Comparison of ENCODE assay signal across 8 mouse cellular contexts in genomic region chr12:72086166-72086825, GRCm38 (mm10). TPM values are rescaled to one million over a fixed set of nuclear protein-coding genes. Genes with fewer than 3 reads are reported as not detected.
DNase-seq lines count a peak whose midpoint lies in the region; ATAC-seq and TF ChIP-seq lines count a peak whose summit lies in the region.
"Had no signal": no experiment of that assay in that cellular context is flagged by ENCODE, and none has a peak within 500 bp of the region (broad histone marks: within the 10 kb centered on the region; RNA-seq: fewer than 3 reads in every experiment).

No protein-coding gene starts in this region.

- H3K27ac ChIP-seq in kidney, embryonic 16.5 days (ENCODE audit: low read length), result peak overlapping the region; percentile 96
- peak overlapping the region; percentile 92 for H3K27ac ChIP-seq in forebrain, embryonic 16.5 days (ENCODE audit: low read length)
- peak overlapping the region; percentile 81 for H3K27ac ChIP-seq in liver, embryonic 13.5 days

- TF ChIP-seq CTCF in brain, embryonic 14.5 days (IDR thresholded peaks at IDR 0.05; ENCODE audit: borderline replicate concordance, extremely low read depth, insufficient read depth, insufficient read length), result no peak

- peak; percentile 66; the same call in 1 of the 2 replicates for TF ChIP-seq POLR2A in brain, embryonic 14.5 days (IDR thresholded peaks at IDR 0.05; ENCODE audit: borderline replicate concordance, extremely low read depth, insufficient read depth, insufficient read length, poor library complexity, severe bottlenecking)

- no peak for DNase-seq in kidney, adult 9 months
- no peak for DNase-seq in brain, embryonic 14.5 days (ENCODE audit: low read depth)
- DNase-seq in liver, embryonic 13.5 days, result no peak
- DNase-seq in left cerebral cortex, adult 18-20 months (ENCODE audit: low spot score in 2 of 2), result no peak

- H3K4me2 ChIP-seq in kidney, embryonic 16.5 days (replicated peaks; ENCODE audit: low read depth, low read length), result peak overlapping the region; percentile 81
- peak overlapping the region; percentile 84 for H3K4me2 ChIP-seq in forebrain, embryonic 16.5 days (ENCODE audit: low read length)
- peak overlapping the region; percentile 83 for H3K4me2 ChIP-seq in liver, embryonic 13.5 days

- H3K9me3 ChIP-seq in kidney, embryonic 16.5 days (ENCODE audit: low read length), result no peaks in the 10 kb centered on the region
- no peaks in the 10 kb centered on the region for H3K9me3 ChIP-seq in forebrain, embryonic 16.5 days (ENCODE audit: control insufficient read depth, low read length)
- no peaks in the 10 kb centered on the region for H3K9me3 ChIP-seq in liver, embryonic 13.5 days (replicated peaks)

- H3K36me3 ChIP-seq in kidney, embryonic 16.5 days (ENCODE audit: insufficient read depth, low read length), result peaks cover 7% of the 10 kb centered on the region
- H3K36me3 ChIP-seq in forebrain, embryonic 16.5 days (ENCODE audit: control insufficient read depth, insufficient read depth), result no peaks in the 10 kb centered on the region
- H3K36me3 ChIP-seq in liver, embryonic 13.5 days, result 0 out of 2 replicates have a peak, but pooled peaks cover 4% of the 10 kb centered on the region

- H3K27me3 ChIP-seq in kidney, embryonic 16.5 days (ENCODE audit: insufficient read depth, low read length), result no peaks in the 10 kb centered on the region
- no peaks in the 10 kb centered on the region for H3K27me3 ChIP-seq in forebrain, embryonic 16.5 days (replicated peaks; ENCODE audit: control insufficient read depth, insufficient read depth, low read length)
- H3K27me3 ChIP-seq in liver, embryonic 13.5 days, result peaks cover 22% of the 10 kb centered on the region

- H3K4me3 ChIP-seq in kidney, embryonic 16.5 days (ENCODE audit: low read length), result peak overlapping the region; percentile 83
- peak overlapping the region; percentile 60 for H3K4me3 ChIP-seq in forebrain, embryonic 16.5 days (replicated peaks; ENCODE audit: low read length)
- peak overlapping the region; percentile 72 for H3K4me3 ChIP-seq in liver, embryonic 13.5 days (replicated peaks)

- peaks cover 34% of the 10 kb centered on the region for H3K4me1 ChIP-seq in kidney, embryonic 16.5 days (ENCODE audit: insufficient read depth, low read length)
- peaks cover 27% of the 10 kb centered on the region for H3K4me1 ChIP-seq in forebrain, embryonic 16.5 days (replicated peaks; ENCODE audit: control insufficient read depth, insufficient read depth, low read length)
- peaks cover 42% of the 10 kb centered on the region for H3K4me1 ChIP-seq in liver, embryonic 13.5 days (replicated peaks)

- WGBS in kidney, embryonic 16.5 days, result 1% methylated on average over 18 of the region's 18 CpGs
- WGBS in forebrain, embryonic 16.5 days, result under 1% methylated on average over 18 of the region's 18 CpGs
- WGBS in liver, embryonic 13.5 days (ENCODE audit: insufficient replicate concordance), result 2% methylated on average over 18 of the region's 18 CpGs

- peak overlapping the region; percentile 85 for H3K9ac ChIP-seq in kidney, embryonic 16.5 days (replicated peaks; ENCODE audit: low read length)
- peak overlapping the region; percentile 77 for H3K9ac ChIP-seq in forebrain, embryonic 16.5 days (replicated peaks; ENCODE audit: low read depth, low read length)
- peak overlapping the region; percentile 77 for H3K9ac ChIP-seq in liver, embryonic 13.5 days

- ATAC-seq in kidney, embryonic 16.5 days (ENCODE audit: low FRiP score, low TSS enrichment), result no peak; the same call in 1 of the 2 replicates
- no peak; the same call in 1 of the 2 replicates for ATAC-seq in forebrain, embryonic 16.5 days
- ATAC-seq in liver, embryonic 13.5 days (ENCODE audit: low read depth), result peak; percentile 27
- no peak; the same call in 1 of the 2 replicates for ATAC-seq in megakaryocyte-erythroid progenitor cell, adult 5-6 weeks (replicated peaks; ENCODE audit: low FRiP score, low TSS enrichment, poor library complexity, severe bottlenecking)

RNA-seq across cellular contexts. Expression of gene Jkamp, which starts 0.9 kb away (rescaled TPM):
- 88.3 and 91.5 TPM in 2 replicates for polyA plus RNA-seq in kidney, embryonic 16.5 days (2015; fragmentation: Nextera tagmentation; extraction: Ambion mirVana)
- 102 and 133 TPM in 2 replicates for polyA plus RNA-seq in brain, embryonic 14.5 days (2012; rRNA removed)
- polyA plus RNA-seq in forebrain, embryonic 16.5 days (2015; fragmentation: Nextera tagmentation; extraction: Ambion mirVana), result 120 and 128 TPM in 2 replicates
- polyA plus RNA-seq in liver, embryonic 13.5 days (2015; fragmentation: Nextera tagmentation; extraction: Ambion mirVana), result 20.8 and 22.5 TPM in 2 replicates
- 21.2 and 25.1 TPM in 2 replicates for total RNA-seq in megakaryocyte-erythroid progenitor cell, adult 5-6 weeks (2014; fragmentation: Nextera tagmentation)
- total RNA-seq in megakaryocyte-erythroid progenitor cell, adult 5-6 weeks (2017), result 10.9 and 18.4 TPM in 2 replicates
- total RNA-seq in left cerebral cortex, adult 18-20 months (2021), result 10 to 100 TPM; 51.7 to 53.9 TPM

RNA-seq across cellular contexts. Expression of gene L3hypdh, which starts 1.1 kb away (rescaled TPM):
- 30.1 and 31.2 TPM in 2 replicates for polyA plus RNA-seq in kidney, embryonic 16.5 days (2015; fragmentation: Nextera tagmentation; extraction: Ambion mirVana)
- polyA plus RNA-seq in brain, embryonic 14.5 days (2012; rRNA removed), result 12.7 and 19.7 TPM in 2 replicates
- polyA plus RNA-seq in forebrain, embryonic 16.5 days (2015; fragmentation: Nextera tagmentation; extraction: Ambion mirVana), result 7.7 and 8.9 TPM in 2 replicates
- polyA plus RNA-seq in liver, embryonic 13.5 days (2015; fragmentation: Nextera tagmentation; extraction: Ambion mirVana), result 5.6 and 7.1 TPM in 2 replicates
- total RNA-seq in megakaryocyte-erythroid progenitor cell, adult 5-6 weeks (2014; fragmentation: Nextera tagmentation), result not detected in 2 replicates
- 0.80 TPM in 1 of 2 replicates, not detected in the other for total RNA-seq in megakaryocyte-erythroid progenitor cell, adult 5-6 weeks (2017)
- total RNA-seq in left cerebral cortex, adult 18-20 months (2021), result 1 to 10 TPM; 2.6 to 3.1 TPM
- total RNA-seq: neutrophil, adult 5-6 weeks had no signal

RNA-seq across cellular contexts. Expression of gene Gpr135, which starts 15.4 kb away (rescaled TPM):
- 0.69 and 0.72 TPM in 2 replicates for polyA plus RNA-seq in kidney, embryonic 16.5 days (2015; fragmentation: Nextera tagmentation; extraction: Ambion mirVana)
- 8.7 and 8.9 TPM in 2 replicates for polyA plus RNA-seq in brain, embryonic 14.5 days (2012; rRNA removed)
- polyA plus RNA-seq in forebrain, embryonic 16.5 days (2015; fragmentation: Nextera tagmentation; extraction: Ambion mirVana), result 4.2 and 5.2 TPM in 2 replicates
- 0.09 and 0.19 TPM in 2 replicates for polyA plus RNA-seq in liver, embryonic 13.5 days (2015; fragmentation: Nextera tagmentation; extraction: Ambion mirVana)
- total RNA-seq in megakaryocyte-erythroid progenitor cell, adult 5-6 weeks (2014; fragmentation: Nextera tagmentation), result not detected in 2 replicates
- total RNA-seq in megakaryocyte-erythroid progenitor cell, adult 5-6 weeks (2017), result not detected in 2 replicates
- 10 to 100 TPM; 13.8 to 14.8 TPM for total RNA-seq in left cerebral cortex, adult 18-20 months (2021)
